Mouse (Mus musculus) spleen, adult 2 months (tissue): ENCODE measurements at regions not wholly inside any gene's neighbourhood (a gene's known extent, or its start where the extent isn't known, plus 50 kb on each side); places are given as distances from the start of the nearest gene placed in this dataset.

Experiments
- DNase-seq, 2 experiments: peaks; one replicate each; pipeline versions ENCODE4 v3.0.0 to v3.0.0-alpha.2; 2012 to 2021; ENCODE audit warnings: low spot score in 2 of 2, low read depth in 1 of 2
- H3K27ac ChIP-seq: fragments of 200-500 bp; 2 replicates; pipeline ENCODE4 v1.5.1; 2012; ENCODE audit warnings: low read length, inconsistent platforms; ENCODE audit not compliant: insufficient read depth
- H3K27me3 ChIP-seq: fragments of 200-500 bp; 2 replicates; pipeline ENCODE4 v1.6.1; 2012; ENCODE audit warnings: mild to moderate bottlenecking, moderate library complexity, low read length, inconsistent platforms; ENCODE audit not compliant: control insufficient read depth, insufficient read depth
- H3K36me3 ChIP-seq: fragments of 200-500 bp; 2 replicates; pipeline ENCODE4 v1.6.1; 2012; ENCODE audit warnings: mild to moderate bottlenecking, low read length, inconsistent platforms; ENCODE audit not compliant: control insufficient read depth, insufficient read depth
- H3K4me1 ChIP-seq: fragments of 200-500 bp; 2 replicates; pipeline ENCODE4 v1.6.1; 2011; ENCODE audit warnings: inconsistent platforms; ENCODE audit not compliant: control insufficient read depth, insufficient read depth, insufficient read length
- H3K4me3 ChIP-seq: fragments of 200-500 bp; 2 replicates; pipeline ENCODE4 v1.5.1; 2011; ENCODE audit warnings: mild to moderate bottlenecking, inconsistent platforms; ENCODE audit not compliant: insufficient read depth, insufficient read length; ENCODE audit errors: extremely low read depth
- CTCF ChIP-seq: fragments of 200-500 bp; IDR thresholded peaks from 2 replicates; pipeline ENCODE4 v1.5.1; 2011; ENCODE audit warnings: mild to moderate bottlenecking, inconsistent platforms; ENCODE audit not compliant: insufficient read depth, insufficient read length, insufficient replicate concordance; ENCODE audit errors: extremely low read depth
- POLR2A ChIP-seq: fragments of 200-500 bp; IDR thresholded peaks from 2 replicates; pipeline ENCODE4 v1.6.1; 2011; ENCODE audit warnings: low read depth, low read length, inconsistent platforms
- WGBS: fragments of 180-500 bp; shearing (Covaris S2); methylation state at CpG from one replicate; pipeline ENCODE4 v1.1.7; 2018; 5-methylcytosine and 5-hydroxymethylcytosine counted together

GRCm38 (mm10) chr15:61713953-61714352 is 791.1 kb upstream of the A1bg start:
- H3K4me3 ChIP-seq = no peak overlapping the region
- H3K4me1 ChIP-seq = no peaks in the 10 kb centered on the region
- no peak for DNase-seq
- H3K27ac ChIP-seq = no peak overlapping the region
- H3K27me3 ChIP-seq = no peaks in the 10 kb centered on the region
- TF ChIP-seq CTCF (no peak), POLR2A (no peak)
- WGBS = 85% methylated on average over 2 of the region's 2 CpGs
- no peaks in the 10 kb centered on the region for H3K36me3 ChIP-seq

GRCm38 (mm10) chr15:61708928-61709327 is 786.1 kb upstream of the A1bg start:
- TF ChIP-seq POLR2A = no peak
- no peak for TF ChIP-seq CTCF
- H3K27ac ChIP-seq = no peak overlapping the region
- no peaks in the 10 kb centered on the region for H3K36me3 ChIP-seq
- WGBS = 92% methylated on average over 4 of the region's 4 CpGs
- no peak for DNase-seq
- H3K4me1 ChIP-seq = no peaks in the 10 kb centered on the region
- H3K4me3 ChIP-seq = no peak overlapping the region
- no peaks in the 10 kb centered on the region for H3K27me3 ChIP-seq

DNA sequence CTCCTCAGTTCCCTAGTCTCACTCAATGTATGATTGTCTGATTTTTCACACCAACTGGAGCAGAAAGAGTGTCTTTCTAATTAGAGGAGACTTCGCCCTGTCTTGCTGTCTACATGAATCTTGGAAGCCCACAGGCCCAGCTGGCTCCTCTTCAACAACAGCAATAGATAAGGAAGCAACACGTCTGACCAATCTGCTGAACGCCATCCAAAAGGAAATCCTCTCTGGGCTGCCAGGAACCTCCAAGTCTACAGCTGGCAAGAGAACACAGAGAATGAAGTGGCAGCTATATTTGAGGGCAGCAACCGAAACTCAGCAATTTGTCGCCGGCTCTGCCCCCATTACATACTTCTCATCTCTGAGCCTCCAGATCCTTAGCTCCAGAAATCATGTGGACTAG is 785.1 kb upstream of the A1bg start:
- Histone ChIP-seq H3K36me3 (no peaks in the 10 kb centered on the region), H3K27me3 (no peaks in the 10 kb centered on the region), H3K27ac (no peak overlapping the region), H3K4me1 (no peaks in the 10 kb centered on the region), H3K4me3 (no peak overlapping the region)
- no peak for DNase-seq
- whole genome bisulfite sequencing = 47% methylated on average over 6 of the region's 6 CpGs
- TF ChIP-seq POLR2A (no peak), CTCF (no peak)

DNA sequence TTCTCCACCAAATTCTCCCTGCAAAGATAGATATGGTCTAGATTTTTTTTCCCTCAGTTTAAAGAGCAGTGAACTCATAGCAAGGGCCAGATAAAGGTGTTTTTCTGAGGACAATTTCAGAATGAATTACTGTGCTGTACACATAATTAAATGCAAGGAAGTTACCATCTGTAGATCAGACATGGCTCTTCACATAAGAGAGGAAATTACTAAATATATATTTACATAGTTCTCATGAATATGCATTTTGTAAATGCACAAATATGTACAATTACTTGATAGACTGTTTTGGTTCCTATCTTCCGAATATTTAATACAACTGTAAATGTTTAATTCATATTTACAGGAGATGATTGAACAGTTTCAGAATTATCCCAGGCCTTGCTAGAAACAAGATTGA is 769.9 kb upstream of the A1bg start:
- DNase-seq = no peak
- Histone ChIP-seq H3K27ac (no peak overlapping the region), H3K4me1 (no peaks in the 10 kb centered on the region), H3K4me3 (no peak overlapping the region), H3K27me3 (no peaks in the 10 kb centered on the region), H3K36me3 (no peaks in the 10 kb centered on the region)
- TF ChIP-seq CTCF = no peak
- TF ChIP-seq POLR2A = no peak
- 90% methylated on average over 1 of the region's 1 CpGs for WGBS

- WGBS = 87% methylated on average over 13 of the region's 13 CpGs
These were observed 767.6 kb upstream of the A1bg start for GRCm38 (mm10) chr15:61690425-61690824.

DNA sequence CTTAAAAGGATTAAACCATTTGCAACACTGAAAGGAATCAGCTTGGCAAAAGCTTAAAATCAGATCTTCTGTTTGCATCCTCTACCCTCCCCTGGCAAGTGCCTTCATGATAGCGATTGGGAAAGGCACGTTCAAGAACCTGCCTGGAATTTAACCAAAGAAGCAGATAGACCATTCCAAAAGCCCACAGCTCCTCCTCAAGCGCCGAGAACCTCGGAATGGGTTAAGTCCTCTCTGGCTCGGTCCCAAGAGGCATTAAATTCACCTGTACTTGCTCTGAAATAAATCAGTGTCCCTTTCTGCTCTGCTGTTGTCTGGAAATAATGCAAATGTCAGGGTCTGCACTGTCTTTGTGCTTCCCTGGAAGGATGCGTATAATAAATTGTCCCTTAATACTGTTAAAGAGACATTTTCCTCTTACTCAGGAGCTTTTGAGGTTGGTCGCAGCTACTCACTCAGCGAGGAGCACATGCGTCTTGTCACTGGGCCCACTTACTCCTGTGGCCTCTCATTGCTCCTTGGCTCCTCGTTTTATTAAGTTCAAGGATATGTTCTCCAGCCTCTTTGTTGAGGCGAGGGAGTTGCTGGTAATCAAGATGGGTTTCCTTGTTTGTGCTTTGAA is 767.1 kb upstream of the A1bg start:
- DNase-seq = no peak
- H3K27ac ChIP-seq = no peak overlapping the region
- H3K4me1 ChIP-seq = no peaks in the 10 kb centered on the region
- H3K4me3 ChIP-seq = no peak overlapping the region
- WGBS = 88% methylated on average over 12 of the region's 12 CpGs
- TF ChIP-seq CTCF = no peak
- TF ChIP-seq POLR2A = no peak
- H3K27me3 ChIP-seq = no peaks in the 10 kb centered on the region
- H3K36me3 ChIP-seq = no peaks in the 10 kb centered on the region

More at GRCm38 (mm10) chr15:61690425-61690824, 767.6 kb upstream of the A1bg start:
- H3K27me3 ChIP-seq = no peaks in the 10 kb centered on the region
- no peak overlapping the region for H3K27ac ChIP-seq
- H3K4me3 ChIP-seq = no peak overlapping the region
- no peak for TF ChIP-seq POLR2A
- TF ChIP-seq CTCF = no peak
- H3K36me3 ChIP-seq = no peaks in the 10 kb centered on the region
- no peak for DNase-seq
- H3K4me1 ChIP-seq = no peaks in the 10 kb centered on the region

GRCm38 (mm10) chr15:61682968-61683367 is 760.2 kb upstream of the A1bg start:
- Histone ChIP-seq H3K4me3 (no peak overlapping the region), H3K4me1 (no peaks in the 10 kb centered on the region), H3K27me3 (no peaks in the 10 kb centered on the region), H3K27ac (no peak overlapping the region), H3K36me3 (no peaks in the 10 kb centered on the region)
- 91% methylated on average over 4 of the region's 4 CpGs for WGBS
- TF ChIP-seq CTCF (no peak), POLR2A (no peak)
- no peak for DNase-seq

DNA sequence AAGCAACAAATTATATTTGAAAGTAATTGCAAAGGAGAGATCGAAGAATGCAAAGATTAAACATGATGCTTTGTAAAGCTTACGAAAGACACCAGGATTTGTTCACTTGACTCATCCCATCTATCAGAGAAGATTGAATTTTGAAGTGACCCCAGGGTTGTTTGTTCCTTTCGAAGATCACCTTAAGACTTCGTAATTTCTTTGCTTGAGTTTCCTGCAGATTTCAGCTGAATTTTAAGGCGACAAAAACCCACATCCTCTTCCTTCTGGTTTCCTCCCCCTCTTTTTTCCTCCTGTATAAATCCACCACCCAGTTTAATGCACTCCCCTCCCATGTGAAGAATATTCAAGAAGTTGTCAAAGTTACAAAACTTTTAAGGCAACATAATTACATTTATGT is 747.7 kb upstream of the A1bg start:
- H3K4me1 ChIP-seq = peaks cover 4% of the 10 kb centered on the region; the same call in 1 of the 2 replicates
- 33% methylated on average over 5 of the region's 5 CpGs for WGBS
- H3K27me3 ChIP-seq = no peaks in the 10 kb centered on the region
- H3K36me3 ChIP-seq = no peaks in the 10 kb centered on the region
- no peak for DNase-seq
- H3K4me3 ChIP-seq = no peak overlapping the region
- H3K27ac ChIP-seq = no peak overlapping the region
- TF ChIP-seq POLR2A = no peak
- TF ChIP-seq CTCF = no peak
